Mouse (Mus musculus) embryo, embryonic 10.5 days (tissue): ENCODE measurements around the gene Spg7.
A peak's percentile ranks its signal among the peaks of the same experiment; 100 is the strongest.

Experiments used
- DNase-seq: peaks from one replicate; pipeline ENCODE4 v3.0.0-alpha.2; 2015; ENCODE audit warnings: low spot score

Spg7 gene

GRCm38 (mm10) chr8:123131041-123131440 is 68.3 kb downstream of the Spg7 start:
- no peak for DNase-seq

DNA sequence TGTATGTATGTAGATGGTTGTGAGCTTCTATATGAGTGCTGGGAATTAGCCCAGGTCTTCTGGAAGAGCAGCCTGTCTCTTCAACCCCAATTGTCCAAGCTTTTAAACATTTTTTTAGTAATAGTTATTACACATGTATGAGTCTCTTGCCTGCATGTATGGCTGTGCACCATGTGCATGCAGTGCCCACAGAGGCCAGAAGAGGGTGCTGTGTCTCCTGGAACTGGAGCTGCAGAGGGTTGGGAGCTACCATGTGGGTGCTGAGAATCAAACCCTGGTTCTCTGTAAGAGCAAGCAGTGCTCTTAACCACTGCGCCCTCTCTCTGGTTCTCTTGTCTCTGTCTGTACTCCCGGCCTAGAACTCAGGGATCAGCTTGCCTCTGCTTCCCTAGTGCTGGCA is 70.2 kb downstream of the Spg7 start:
- no peak for DNase-seq

- no peak for DNase-seq
Observed at GRCm38 (mm10) chr8:123134149-123134713, 71.5 kb downstream of the Spg7 start.

DNA sequence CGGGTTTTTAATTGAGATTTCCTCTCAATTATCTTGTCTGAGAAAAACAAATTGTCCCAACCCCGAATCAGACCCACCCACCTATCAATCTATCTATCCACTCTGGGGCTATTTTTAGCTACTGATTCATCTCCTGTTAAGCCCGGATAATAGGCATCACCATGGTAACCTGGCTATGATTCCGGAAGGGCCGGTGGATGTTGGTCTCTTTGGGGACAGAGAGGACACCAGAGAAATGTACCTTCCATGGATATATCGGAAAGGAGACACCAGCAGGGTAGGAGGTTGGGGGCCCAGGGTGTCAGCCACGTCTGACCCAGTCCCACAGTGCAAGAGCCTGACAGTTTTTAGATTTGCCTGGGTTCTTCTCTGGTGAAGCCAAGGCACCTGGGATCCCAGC is 72.7 kb downstream of the Spg7 start:
- DNase-seq, result peak; percentile 68

DNA sequence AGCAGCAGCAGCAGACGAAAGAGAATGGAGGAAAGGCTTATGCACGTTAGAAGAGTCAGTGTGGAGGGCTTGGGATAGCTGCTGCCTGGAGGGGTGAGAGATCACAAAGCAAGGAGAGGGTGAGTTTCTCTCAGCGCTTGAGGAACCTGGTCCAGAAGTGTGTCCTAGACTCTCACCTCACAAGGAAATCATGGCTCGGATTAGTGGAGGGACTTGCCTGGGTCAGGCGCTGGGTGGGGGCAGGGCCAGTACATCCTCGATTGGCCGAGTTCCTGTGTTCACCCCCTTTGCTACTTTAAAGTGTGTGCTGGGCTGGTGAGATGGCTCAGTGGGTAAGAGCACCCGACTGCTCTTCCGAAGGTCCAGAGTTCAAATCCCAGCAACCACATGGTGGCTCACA is 73.1 kb downstream of the Spg7 start:
- DNase-seq, result no peak

GRCm38 (mm10) chr8:123136287-123136686 is 73.5 kb downstream of the Spg7 start:
- no peak for DNase-seq

DNA sequence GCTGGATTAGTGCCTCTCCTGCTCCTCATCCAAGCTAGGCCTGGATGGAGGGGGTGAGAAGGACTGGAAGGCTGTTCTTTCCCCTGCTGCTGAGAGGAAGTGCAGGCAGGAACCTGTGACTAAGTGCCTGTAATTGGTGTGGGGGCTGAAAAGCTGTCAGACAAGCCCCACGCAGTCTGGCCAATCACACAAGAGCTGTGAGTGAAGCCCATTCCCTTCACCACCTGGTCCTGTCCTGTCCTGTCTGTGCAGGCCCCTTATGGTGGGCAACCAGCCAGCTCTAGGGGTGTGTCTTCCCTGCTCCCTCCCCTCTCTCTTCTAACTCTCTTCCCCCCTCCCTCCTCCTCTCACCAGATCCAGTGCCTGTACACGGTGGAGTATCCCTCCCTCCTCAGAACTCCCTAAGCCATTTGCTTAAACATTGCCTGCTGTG is 74.9 kb downstream of the Spg7 start:
- DNase-seq, result peak; percentile 60

DNA sequence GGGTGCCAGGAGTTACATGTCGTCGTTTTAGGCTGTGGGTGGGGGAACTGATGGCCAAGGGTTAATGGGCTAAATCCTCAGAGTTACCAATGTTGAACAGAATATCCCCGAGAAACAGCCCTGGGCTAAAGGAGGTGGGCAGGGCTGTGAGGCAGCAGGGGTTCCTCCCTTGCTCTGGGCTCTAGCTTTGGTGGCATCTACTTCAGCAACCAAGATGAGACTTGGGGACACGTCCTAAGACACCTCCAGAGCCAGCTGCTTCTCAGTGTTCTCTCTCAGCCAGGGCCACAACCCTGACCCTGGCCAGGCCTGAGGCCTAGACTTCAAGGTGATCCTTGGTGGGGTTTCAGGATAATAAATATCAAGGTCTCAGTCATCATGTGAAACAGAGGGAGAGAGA is 76.0 kb downstream of the Spg7 start:
- DNase-seq, result no peak

DNA sequence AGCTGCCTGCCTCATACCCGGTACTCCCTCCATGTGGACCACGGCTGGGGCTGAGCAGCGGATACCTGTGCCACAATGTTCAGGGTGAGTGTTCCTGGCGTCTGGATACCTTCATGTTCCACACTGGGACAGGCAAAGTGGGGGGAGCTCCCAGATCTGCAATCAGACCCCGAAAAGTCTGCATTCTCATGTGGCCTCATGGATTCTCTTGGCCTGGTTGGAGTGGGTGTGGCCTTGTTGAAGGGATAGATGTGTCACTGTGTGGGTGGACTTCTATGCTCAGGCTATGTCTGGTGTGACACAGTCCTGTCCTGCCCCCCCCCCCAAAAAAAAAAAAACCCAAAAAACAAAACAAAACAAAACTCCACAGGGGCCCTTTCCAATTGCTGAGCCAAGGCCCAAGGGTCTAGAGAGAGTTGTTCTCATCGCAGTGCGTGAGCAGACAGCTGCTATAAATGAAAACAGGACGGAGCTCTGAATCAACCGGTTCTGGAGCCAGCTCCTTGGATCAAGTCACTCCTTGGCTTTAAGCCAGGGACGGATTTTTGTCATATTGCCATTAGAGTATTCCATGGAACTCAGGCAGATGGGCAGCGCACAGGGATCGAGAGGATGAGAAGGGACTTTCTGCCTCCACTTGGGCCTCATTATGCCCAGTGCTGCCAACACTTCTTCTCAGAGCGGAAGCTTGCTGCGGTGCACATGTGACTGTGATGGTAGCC is 79.2 kb downstream of the Spg7 start:
- DNase-seq, result no peak

DNA sequence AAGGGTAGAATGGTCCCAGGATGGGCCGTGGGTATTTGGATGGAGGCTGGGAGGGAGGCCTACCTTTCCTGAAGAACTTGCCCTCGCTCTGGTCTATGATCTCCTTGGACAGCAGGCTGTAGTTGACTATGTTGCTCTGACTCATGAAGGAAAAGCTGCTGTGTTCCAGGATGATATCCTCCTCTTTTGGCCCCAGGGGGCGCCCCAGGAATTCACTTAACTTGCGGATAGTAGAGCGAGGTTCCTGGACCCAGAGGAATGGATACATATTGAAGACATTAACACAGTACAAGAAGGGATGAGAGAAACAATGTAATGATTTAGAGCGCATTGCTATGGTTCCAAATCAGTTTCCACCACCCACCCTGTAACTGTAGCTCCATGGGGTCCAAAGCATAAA is 82.5 kb downstream of the Spg7 start:
- DNase-seq, result peak; percentile 74

- DNase-seq, result no peak
Observed at GRCm38 (mm10) chr8:123146390-123146789, 83.6 kb downstream of the Spg7 start.
